Mouse (Mus musculus) activated CD4-positive, CD25-positive, alpha-beta regulatory T cell (primary cell): ENCODE data around the gene Vgll2. TPM values are rescaled to one million over a fixed set of nuclear protein-coding genes. Genes with fewer than 3 reads are reported as not detected.

ENCODE experiments used
- polyA plus RNA-seq, 2 experiments: library from polyadenylated mRNA; unstranded; fragments of 100-300 nt; shearing (Covaris generic); gene quantifications; one replicate each; pipeline ENCODE4 v1.2.1; 2017

Vgll2 gene
- not detected for polyA plus RNA-seq

GRCm38 (mm10) chr10:52022413-52023212, at the start of gene Vgll2:
Gene Vgll2, plus strand, starts transcription at chr10:52022502.

Other genes starting within 250 kb of the Vgll2 start
- gene Ros1, start 172.7 kb downstream of the Vgll2 start, polyA plus RNA-seq = under 1 TPM in 1 of 2 experiments, not detected in 1; 0.05 TPM
- gene Dcbld1, start 211.1 kb downstream of the Vgll2 start, polyA plus RNA-seq = under 1 TPM in 1 of 2 experiments, not detected in 1; 0.80 TPM